Mouse (Mus musculus): ENCODE measurements at regions not wholly inside any gene's neighbourhood (a gene's known extent, or its start where the extent isn't known, plus 50 kb on each side); places are given as distances from the start of the nearest gene placed in this dataset.

GRCm38 (mm10) chr1:80015474-80015873, 154.5 kb upstream of the Serpine2 start:
- TF ChIP-seq CTCF (IDR thresholded peaks at IDR 0.05) (no peak), EP300 (IDR thresholded peaks at IDR 0.05) (no peak)
